Mouse (Mus musculus) embryonic fibroblast, embryonic 13.5 days (primary cell): ENCODE data around the gene BC048403. TPM values are rescaled to one million over a fixed set of nuclear protein-coding genes. Genes with fewer than 3 reads are reported as not detected.

Source experiments
- H3K27ac ChIP-seq: 2 replicates; pipeline ENCODE4 v1.5.1; 2012; ENCODE audit warnings: low read length, control low read depth, inconsistent platforms; ENCODE audit not compliant: insufficient read depth
- H3K4me1 ChIP-seq: 2 replicates; pipeline ENCODE4 v1.6.1; 2011; ENCODE audit warnings: low read length; ENCODE audit not compliant: control insufficient read depth, insufficient read depth
- H3K4me3 ChIP-seq: 2 replicates; pipeline ENCODE4 v1.5.1; 2011; ENCODE audit warnings: mild to moderate bottlenecking, control low read depth, low read length; ENCODE audit not compliant: insufficient read depth
- CTCF ChIP-seq: IDR thresholded peaks from 2 replicates; pipeline ENCODE4 v1.5.1; 2011; ENCODE audit warnings: mild to moderate bottlenecking, control low read depth, low read length, moderate library complexity, borderline replicate concordance; ENCODE audit not compliant: insufficient read depth
- POLR2A ChIP-seq: IDR thresholded peaks from 2 replicates; pipeline ENCODE4 v1.6.1; 2011; ENCODE audit warnings: low read depth, mild to moderate bottlenecking, control low read depth, low read length, moderate library complexity
- polyA plus RNA-seq: library from polyadenylated mRNA; stranded (reverse); fragments of >200 nt; gene quantifications from 2 replicates; pipeline ENCODE4 v1.2.4, GENCODE M21; 2011; ENCODE audit warnings: low read depth; ENCODE audit not compliant: missing spikeins, insufficient read length

The BC048403 gene
- polyA plus RNA-seq: 5.9 and 7.5 TPM in 2 replicates

DNA sequence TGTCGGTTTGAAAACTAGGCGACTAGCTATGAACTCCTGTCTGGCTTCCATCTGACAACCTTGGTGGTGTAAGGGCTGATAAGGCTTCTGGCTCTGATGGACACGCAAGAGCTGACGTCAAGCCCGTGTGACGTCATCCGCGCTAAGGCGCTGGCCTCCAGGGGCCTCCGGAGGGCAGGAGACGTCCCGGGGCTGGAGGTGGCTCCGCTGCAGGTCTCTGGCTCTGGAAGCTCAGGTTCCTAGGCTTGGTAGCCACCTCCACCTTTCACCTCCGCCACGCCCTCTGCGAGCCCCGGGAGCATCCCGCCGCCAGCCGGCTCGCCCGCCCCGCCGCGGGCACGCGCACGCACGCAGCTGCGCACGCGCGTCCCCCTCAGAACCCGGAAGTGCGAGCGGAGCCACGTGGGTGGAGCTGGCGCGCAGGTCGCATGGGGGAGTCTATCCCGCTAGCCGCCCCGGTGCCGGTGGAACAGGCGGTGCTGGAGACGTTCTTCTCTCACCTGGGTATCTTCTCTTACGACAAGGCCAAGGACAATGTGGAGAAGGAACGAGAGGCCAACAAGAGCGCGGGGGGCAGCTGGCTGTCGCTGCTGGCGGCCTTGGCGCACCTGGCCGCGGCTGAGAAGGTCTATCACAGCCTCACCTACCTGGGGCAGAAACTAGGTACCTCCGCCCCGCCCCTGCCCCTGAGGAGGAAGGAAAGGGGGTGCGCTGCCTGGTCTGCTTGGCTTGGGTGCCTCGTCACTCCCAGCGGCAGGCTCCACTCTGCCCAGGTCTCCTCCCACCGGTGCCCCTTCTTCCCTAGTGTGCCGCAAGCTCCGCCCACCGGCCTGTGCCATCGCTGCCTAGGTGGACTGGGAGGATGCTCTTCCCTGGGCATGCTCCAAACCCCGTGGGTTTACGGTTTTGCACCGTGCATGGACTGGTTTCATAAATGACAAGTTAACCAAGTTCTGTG is at the start of gene BC048403:
Gene BC048403 (plus strand): TSS at position 390 of the 958 bp plus-strand sequence.
- H3K4me1 ChIP-seq: peaks cover 2% of the 10 kb centered on the region; the same call in 1 of the 2 replicates
- peak within 1 kb of the TSS; percentile 79 for H3K4me3 ChIP-seq
- TF ChIP-seq POLR2A (peak; percentile 75), CTCF (no peak)
- H3K27ac ChIP-seq: no peak within 1 kb of the TSS

- no peaks in the 10 kb centered on the region for H3K4me1 ChIP-seq
- no peak overlapping the region for H3K27ac ChIP-seq
- H3K4me3 ChIP-seq: no peak overlapping the region
- no peak for TF ChIP-seq POLR2A
- TF ChIP-seq CTCF: no peak
Measured at GRCm38 (mm10) chr10:121692944-121693579, 46.7 kb upstream of the BC048403 start.

GRCm38 (mm10) chr10:121694567-121694966 is 45.2 kb upstream of the BC048403 start:
- H3K4me3 ChIP-seq: no peak overlapping the region
- no peak for TF ChIP-seq POLR2A
- TF ChIP-seq CTCF: no peak
- H3K27ac ChIP-seq: no peak overlapping the region
- no peaks in the 10 kb centered on the region for H3K4me1 ChIP-seq

GRCm38 (mm10) chr10:121701296-121702248 is 38.2 kb upstream of the BC048403 start:
- H3K4me3 ChIP-seq: no peak overlapping the region
- no peaks in the 10 kb centered on the region for H3K4me1 ChIP-seq
- TF ChIP-seq POLR2A (no peak), CTCF (no peak)
- H3K27ac ChIP-seq: no peak overlapping the region

GRCm38 (mm10) chr10:121703619-121704018 is 36.1 kb upstream of the BC048403 start:
- TF ChIP-seq CTCF (no peak), POLR2A (no peak)
- Histone ChIP-seq H3K4me3 (no peak overlapping the region), H3K4me1 (no peaks in the 10 kb centered on the region), H3K27ac (no peak overlapping the region)

DNA sequence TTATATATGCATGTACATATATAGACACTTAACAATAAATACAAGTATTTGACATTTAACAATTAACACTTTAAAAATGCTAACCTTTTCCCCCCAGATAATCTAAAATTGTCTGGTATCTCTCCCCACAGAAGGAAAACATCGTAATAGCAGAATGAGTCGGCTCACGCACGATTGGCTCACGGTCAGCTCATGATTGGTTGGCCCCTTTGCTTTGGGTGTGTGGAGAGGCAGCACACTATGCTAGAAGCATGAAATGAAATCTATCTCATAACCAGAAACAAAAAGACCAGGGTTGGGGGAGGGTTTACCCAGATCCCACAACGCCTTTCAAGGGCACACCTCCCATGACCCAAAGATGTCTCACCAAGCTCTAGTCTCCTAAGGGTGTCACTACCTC is 34.9 kb upstream of the BC048403 start:
- TF ChIP-seq POLR2A: no peak
- TF ChIP-seq CTCF: no peak
- Histone ChIP-seq H3K4me1 (no peaks in the 10 kb centered on the region), H3K4me3 (no peak overlapping the region), H3K27ac (no peak overlapping the region)

GRCm38 (mm10) chr10:121705399-121706163 is 34.2 kb upstream of the BC048403 start:
- no peak for TF ChIP-seq CTCF
- TF ChIP-seq POLR2A: no peak
- Histone ChIP-seq H3K4me1 (no peaks in the 10 kb centered on the region), H3K4me3 (no peak overlapping the region), H3K27ac (no peak overlapping the region)

DNA sequence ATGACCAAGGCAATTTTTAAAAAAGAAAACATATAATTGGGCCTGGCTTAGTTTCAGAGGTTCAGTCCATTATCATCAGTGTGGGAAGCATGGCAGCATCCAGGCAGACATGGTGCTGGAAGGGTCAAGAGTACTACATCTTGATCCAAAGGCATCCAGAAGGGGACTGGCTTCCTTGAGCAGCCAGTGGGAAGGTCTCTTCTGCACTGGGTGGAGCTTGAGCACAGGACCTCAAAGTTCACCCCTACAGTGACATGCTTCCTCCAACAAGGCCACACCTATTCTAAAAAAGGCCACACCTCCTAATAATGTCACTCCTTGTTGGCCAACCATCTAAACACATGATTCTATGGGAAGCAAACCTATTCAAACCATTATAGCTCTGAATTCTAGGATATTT is 22.9 kb upstream of the BC048403 start:
- Histone ChIP-seq H3K4me1 (no peaks in the 10 kb centered on the region), H3K27ac (no peak overlapping the region), H3K4me3 (no peak overlapping the region)
- TF ChIP-seq POLR2A (no peak), CTCF (no peak)
